ENCODE assay signal across 17 mouse cellular contexts in genomic region chr2:84819861-84820260, GRCm38 (mm10). TPM values are rescaled to one million over a fixed set of nuclear protein-coding genes. Genes with fewer than 3 reads are reported as not detected.
DNase-seq lines count a peak whose midpoint lies in the region; ATAC-seq and TF ChIP-seq lines count a peak whose summit lies in the region.
"Had no signal": no experiment of that assay in that cellular context is flagged by ENCODE, and none has a peak within 500 bp of the region (broad histone marks: within the 10 kb centered on the region; RNA-seq: fewer than 3 reads in every experiment).

No protein-coding gene starts in this region.

- H3K27ac ChIP-seq in lung, postnatal 0 days (ENCODE audit: low read length): no peak overlapping the region
- peak overlapping the region; percentile 47 for H3K27ac ChIP-seq in heart, embryonic 11.5 days (ENCODE audit: low read depth, low read length)
- no peak overlapping the region for H3K27ac ChIP-seq in midbrain, embryonic 14.5 days (replicated peaks; ENCODE audit: low read depth, low read length)
- H3K27ac ChIP-seq: hindbrain, postnatal 0 days; kidney, postnatal 0 days; macrophage had no signal

- WGBS in lung, postnatal 0 days: 35% methylated on average over 3 of the region's 3 CpGs
- WGBS in heart, embryonic 11.5 days (ENCODE audit: insufficient replicate concordance): 35% methylated on average over 3 of the region's 3 CpGs
- WGBS in midbrain, embryonic 14.5 days: 76% methylated on average over 3 of the region's 3 CpGs

- DNase-seq in frontal cortex, adult 2 months (ENCODE audit: extremely low spot score in 1 of 2, low spot score in 1 of 2): peak; percentile 35 to 69
- no peak for DNase-seq in frontal cortex, postnatal 25 days (ENCODE audit: low spot score in 2 of 2)
- peak; percentile 43 for DNase-seq in lung, postnatal 0 days (ENCODE audit: low spot score)
- no peak for DNase-seq in lung, postnatal 4 days
- DNase-seq in skeletal muscle tissue, adult 2 months (ENCODE audit: low read depth, low spot score): peak; percentile 85
- no peak for DNase-seq in midbrain, embryonic 14.5 days
- DNase-seq: adrenal gland, postnatal 14 days; B cell, adult 2 months; layer of hippocampus, postnatal 36 days had no signal

- no peak for TF ChIP-seq EP300 in lung, postnatal 0 days (IDR thresholded peaks at IDR 0.05)

- H3K27me3 ChIP-seq in lung, postnatal 0 days (replicated peaks; ENCODE audit: insufficient read depth, low read length): no peaks in the 10 kb centered on the region; the same call in 1 of the 2 replicates
- no peaks in the 10 kb centered on the region for H3K27me3 ChIP-seq in heart, embryonic 11.5 days (ENCODE audit: control insufficient read depth, insufficient read depth, low read length)
- peaks cover 4% of the 10 kb centered on the region; the same call in 1 of the 2 replicates for H3K27me3 ChIP-seq in midbrain, embryonic 14.5 days (ENCODE audit: control insufficient read depth, insufficient read depth, low read length)

- H3K4me1 ChIP-seq in lung, postnatal 0 days (ENCODE audit: insufficient read depth, low read depth, low read length): no peaks in the 10 kb centered on the region
- peaks cover 9% of the 10 kb centered on the region for H3K4me1 ChIP-seq in heart, embryonic 11.5 days (ENCODE audit: control insufficient read depth, insufficient read depth, low read length)
- H3K4me1 ChIP-seq in midbrain, embryonic 14.5 days (ENCODE audit: control insufficient read depth, insufficient read depth, low read length): no peaks in the 10 kb centered on the region

- no peak overlapping the region for H3K9ac ChIP-seq in lung, postnatal 0 days (replicated peaks; ENCODE audit: low read depth)
- H3K9ac ChIP-seq in heart, embryonic 11.5 days (ENCODE audit: low read depth, low read length): no peak overlapping the region
- no peak overlapping the region for H3K9ac ChIP-seq in midbrain, embryonic 14.5 days (replicated peaks; ENCODE audit: low read length)

- H3K36me3 ChIP-seq in lung, postnatal 0 days (ENCODE audit: insufficient read depth, low read length): no peaks in the 10 kb centered on the region
- H3K36me3 ChIP-seq in heart, embryonic 11.5 days (ENCODE audit: control insufficient read depth, insufficient read depth, low read length): no peaks in the 10 kb centered on the region
- no peaks in the 10 kb centered on the region for H3K36me3 ChIP-seq in midbrain, embryonic 14.5 days (ENCODE audit: control insufficient read depth, insufficient read depth, low read length)

- TF ChIP-seq CTCF in lung, postnatal 0 days (IDR thresholded peaks at IDR 0.05): no peak

- H3K4me3 ChIP-seq in lung, postnatal 0 days (ENCODE audit: low read depth, low read length): no peak overlapping the region
- H3K4me3 ChIP-seq in heart, embryonic 11.5 days (ENCODE audit: low read depth, low read length): no peak overlapping the region
- H3K4me3 ChIP-seq in midbrain, embryonic 14.5 days (replicated peaks; ENCODE audit: low read depth, low read length): no peak overlapping the region
- H3K4me3 ChIP-seq: erythroblast, embryonic 14.5 days had no signal

- H3K9me3 ChIP-seq in lung, postnatal 0 days (ENCODE audit: low read length): no peaks in the 10 kb centered on the region
- H3K9me3 ChIP-seq in heart, embryonic 11.5 days (replicated peaks; ENCODE audit: control insufficient read depth, low read length): no peaks in the 10 kb centered on the region
- no peaks in the 10 kb centered on the region for H3K9me3 ChIP-seq in midbrain, embryonic 14.5 days (ENCODE audit: control insufficient read depth, low read length)

- H3K4me2 ChIP-seq in lung, postnatal 0 days (replicated peaks; ENCODE audit: low read depth, low read length): no peak overlapping the region
- no peak overlapping the region for H3K4me2 ChIP-seq in heart, embryonic 11.5 days
- no peak overlapping the region for H3K4me2 ChIP-seq in midbrain, embryonic 14.5 days (ENCODE audit: low read length)
- H3K4me2 ChIP-seq: liver, embryonic 11.5 days had no signal

- peak; percentile 9; the same call in 1 of the 2 replicates for ATAC-seq in lung, postnatal 0 days
- ATAC-seq in heart, embryonic 11.5 days (replicated peaks; ENCODE audit: insufficient number of reproducible peaks, low FRiP score, low TSS enrichment): 0 out of 2 replicates have a peak, but pooled peaks have one; percentile 55
- no peak for ATAC-seq in erythroblast, adult 5-6 weeks (replicated peaks; ENCODE audit: low FRiP score, poor library complexity, severe bottlenecking)
- no peak for ATAC-seq in midbrain, embryonic 14.5 days (ENCODE audit: low FRiP score, low TSS enrichment)
- ATAC-seq: hindbrain, postnatal 0 days had no signal

RNA-seq across cellular contexts. Expression of gene Smtnl1, which starts 2.6 kb away (rescaled TPM):
- polyA plus RNA-seq in frontal cortex, adult 2 months (2012; rRNA removed): not detected in 2 replicates
- 0.44 and 0.53 TPM in 2 replicates for polyA plus RNA-seq in lung, postnatal 0 days (2015; fragmentation: Nextera tagmentation; extraction: Ambion mirVana)
- 0.37 and 0.49 TPM in 2 replicates for polyA plus RNA-seq in heart, embryonic 11.5 days (2014; fragmentation: Nextera tagmentation; extraction: Ambion mirVana)
- total RNA-seq in erythroblast, adult 5-6 weeks (2015; ENCODE audit: low replicate concordance): not detected in 2 replicates
- total RNA-seq in erythroblast, adult 5-6 weeks (2017; ENCODE audit: low replicate concordance): 2.0 TPM in 1 of 2 replicates, not detected in the other
- not detected in 2 replicates for polyA plus RNA-seq in midbrain, embryonic 14.5 days (2014; fragmentation: Nextera tagmentation; extraction: Ambion mirVana)
- total RNA-seq: adrenal gland, postnatal 14 days; hindbrain, postnatal 0 days; layer of hippocampus, postnatal 36 days; neutrophil, adult 5-6 weeks had no signal
- polyA plus RNA-seq: hindbrain, postnatal 0 days; macrophage had no signal

RNA-seq across cellular contexts. Expression of gene Timm10, which starts 6.9 kb away (rescaled TPM):
- 86.2 and 96.6 TPM in 2 replicates for polyA plus RNA-seq in frontal cortex, adult 2 months (2012; rRNA removed)
- 24.2 and 28.5 TPM in 2 replicates for polyA plus RNA-seq in lung, postnatal 0 days (2015; fragmentation: Nextera tagmentation; extraction: Ambion mirVana)
- 76.8 and 77.9 TPM in 2 replicates for polyA plus RNA-seq in heart, embryonic 11.5 days (2014; fragmentation: Nextera tagmentation; extraction: Ambion mirVana)
- 28.6 and 43.9 TPM in 2 replicates for total RNA-seq in erythroblast, adult 5-6 weeks (2015; ENCODE audit: low replicate concordance)
- 5.2 and 22.2 TPM in 2 replicates for total RNA-seq in erythroblast, adult 5-6 weeks (2017; ENCODE audit: low replicate concordance)
- 58.6 and 80.6 TPM in 2 replicates for polyA plus RNA-seq in midbrain, embryonic 14.5 days (2014; fragmentation: Nextera tagmentation; extraction: Ambion mirVana)

RNA-seq across cellular contexts. Expression of gene Slc43a1, which starts 18.8 kb away (rescaled TPM):
- 0.22 and 0.29 TPM in 2 replicates for polyA plus RNA-seq in frontal cortex, adult 2 months (2012; rRNA removed)
- 4.9 and 6.6 TPM in 2 replicates for polyA plus RNA-seq in lung, postnatal 0 days (2015; fragmentation: Nextera tagmentation; extraction: Ambion mirVana)
- 36.1 and 41.4 TPM in 2 replicates for polyA plus RNA-seq in heart, embryonic 11.5 days (2014; fragmentation: Nextera tagmentation; extraction: Ambion mirVana)
- total RNA-seq in erythroblast, adult 5-6 weeks (2015; ENCODE audit: low replicate concordance): 756 and 864 TPM in 2 replicates
- 516 and 701 TPM in 2 replicates for total RNA-seq in erythroblast, adult 5-6 weeks (2017; ENCODE audit: low replicate concordance)
- polyA plus RNA-seq in midbrain, embryonic 14.5 days (2014; fragmentation: Nextera tagmentation; extraction: Ambion mirVana): 0.90 and 2.4 TPM in 2 replicates

RNA-seq across cellular contexts. Expression of gene Ube2l6, which starts 21.2 kb away (rescaled TPM):
- 10.2 TPM in 2 replicates for polyA plus RNA-seq in frontal cortex, adult 2 months (2012; rRNA removed)
- polyA plus RNA-seq in lung, postnatal 0 days (2015; fragmentation: Nextera tagmentation; extraction: Ambion mirVana): 83.7 and 85.6 TPM in 2 replicates
- 95.9 and 105 TPM in 2 replicates for polyA plus RNA-seq in heart, embryonic 11.5 days (2014; fragmentation: Nextera tagmentation; extraction: Ambion mirVana)
- 974 and 1,000 TPM in 2 replicates for total RNA-seq in erythroblast, adult 5-6 weeks (2015; ENCODE audit: low replicate concordance)
- total RNA-seq in erythroblast, adult 5-6 weeks (2017; ENCODE audit: low replicate concordance): 826 and 843 TPM in 2 replicates
- 11.7 and 19.5 TPM in 2 replicates for polyA plus RNA-seq in midbrain, embryonic 14.5 days (2014; fragmentation: Nextera tagmentation; extraction: Ambion mirVana)

RNA-seq across cellular contexts. Expression of gene Serping1, which starts 44.6 kb away (rescaled TPM):
- 13.9 and 17.4 TPM in 2 replicates for polyA plus RNA-seq in frontal cortex, adult 2 months (2012; rRNA removed)
- polyA plus RNA-seq in lung, postnatal 0 days (2015; fragmentation: Nextera tagmentation; extraction: Ambion mirVana): 269 and 283 TPM in 2 replicates
- 35.0 and 41.8 TPM in 2 replicates for polyA plus RNA-seq in heart, embryonic 11.5 days (2014; fragmentation: Nextera tagmentation; extraction: Ambion mirVana)
- 4.2 and 7.3 TPM in 2 replicates for total RNA-seq in erythroblast, adult 5-6 weeks (2015; ENCODE audit: low replicate concordance)
- total RNA-seq in erythroblast, adult 5-6 weeks (2017; ENCODE audit: low replicate concordance): 2.1 and 3.1 TPM in 2 replicates
- polyA plus RNA-seq in midbrain, embryonic 14.5 days (2014; fragmentation: Nextera tagmentation; extraction: Ambion mirVana): 19.7 and 33.6 TPM in 2 replicates
- total RNA-seq: neutrophil, adult 5-6 weeks had no signal
- polyA plus RNA-seq: erythroblast, embryonic 14.5 days had no signal

Comparison
In these comparisons a context has a peak if more than half of its experiments do, and no peak if none do; other contexts are left out.
1. DNase-seq: peak in frontal cortex, adult 2 months (2 of 2), lung, postnatal 0 days (single experiment) and skeletal muscle tissue, adult 2 months (single experiment); none in frontal cortex, postnatal 25 days (0 of 2), lung, postnatal 4 days (0 of 2) and midbrain, embryonic 14.5 days (single experiment).
2. ATAC-seq: peak in lung, postnatal 0 days (single experiment) and heart, embryonic 11.5 days (single experiment); none in erythroblast, adult 5-6 weeks (single experiment) and midbrain, embryonic 14.5 days (single experiment).